Mouse (Mus musculus): ENCODE measurements around the gene Miga2. TPM values are rescaled to one million over a fixed set of nuclear protein-coding genes. Genes with fewer than 3 reads are reported as not detected.
A peak's percentile ranks its signal among the peaks of the same experiment; 100 is the strongest.

The Miga2 gene
- polyA plus RNA-seq, 1 experiment from 2014 or later = 12.7 TPM

DNA sequence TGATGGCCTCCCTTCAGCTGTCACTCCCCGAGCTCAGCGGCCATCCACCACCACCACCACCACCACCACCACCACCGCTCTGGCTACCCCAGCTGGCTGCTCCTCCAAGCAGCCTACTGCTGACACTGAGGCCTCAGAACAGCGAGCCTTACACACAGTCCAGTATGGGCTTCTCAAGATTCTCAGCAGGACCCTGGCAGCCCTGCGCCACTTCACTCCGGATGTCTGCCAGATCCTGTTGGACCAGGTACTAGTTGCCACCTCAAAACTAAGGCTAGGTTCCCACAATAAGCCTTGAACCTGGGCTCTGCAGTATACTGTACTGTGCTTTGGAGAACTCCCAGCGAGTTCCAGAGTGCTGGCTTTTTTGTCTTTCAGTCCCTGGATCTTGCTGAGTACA lies 21.5 kb upstream of the Miga2 start:
- H3K9ac ChIP-seq = no peak overlapping the region
- WGBS (ENCODE audit: insufficient replicate concordance) = 89% methylated on average over 7 of the region's 7 CpGs
- H3K4me2 ChIP-seq = no peak overlapping the region
- H3K36me3 ChIP-seq = peaks cover 100% of the 10 kb centered on the region
- no peak overlapping the region for H3K4me3 ChIP-seq
- H3K4me1 ChIP-seq = no peaks in the 10 kb centered on the region
- ATAC-seq = no peak
- no peak overlapping the region for H3K27ac ChIP-seq
- no peaks in the 10 kb centered on the region for H3K9me3 ChIP-seq (replicated peaks)
- H3K27me3 ChIP-seq (replicated peaks) = no peaks in the 10 kb centered on the region

- no peak for ATAC-seq
- 82% methylated on average over 14 of the region's 14 CpGs for whole genome bisulfite sequencing (ENCODE audit: insufficient replicate concordance)
- no peak overlapping the region for H3K27ac ChIP-seq
These were observed 20.4 kb upstream of the Miga2 start for GRCm38 (mm10) chr2:30343601-30344137.

DNA sequence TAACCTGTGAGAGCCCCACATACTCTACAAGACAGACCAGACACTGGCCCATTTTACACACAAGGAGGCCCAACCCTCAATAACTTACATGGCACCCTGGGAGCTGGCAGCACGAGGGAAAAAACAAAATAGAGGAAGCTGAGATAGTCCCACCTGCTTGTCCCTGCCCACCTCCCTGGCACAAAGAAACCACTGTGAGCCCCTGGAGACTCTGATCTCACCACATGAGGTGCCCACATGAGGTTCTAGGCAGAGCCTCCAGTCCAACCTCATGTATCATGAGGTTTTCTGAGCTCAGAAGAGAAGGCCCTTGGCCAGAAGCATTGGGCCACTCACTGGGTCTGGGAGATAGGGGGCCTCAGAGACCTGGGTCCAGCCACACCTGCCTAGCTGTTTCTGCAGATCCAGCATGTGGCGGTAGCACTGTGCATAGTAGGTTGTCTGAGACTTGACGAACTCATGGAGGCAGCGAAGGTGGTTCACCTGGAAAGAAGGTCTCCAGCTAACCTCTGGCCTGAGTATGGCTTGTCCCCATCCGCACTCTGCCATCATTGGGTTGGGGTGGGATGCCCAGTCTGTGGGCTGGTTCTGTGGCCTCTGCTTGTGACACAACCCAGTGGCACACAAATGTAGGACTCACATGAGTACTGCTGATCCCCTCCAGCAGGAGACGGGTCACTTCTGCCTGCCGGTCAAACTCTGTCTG lies 17.9 kb upstream of the Miga2 start:
- no peaks in the 10 kb centered on the region for H3K9me3 ChIP-seq (replicated peaks)
- peaks cover 96% of the 10 kb centered on the region for H3K36me3 ChIP-seq
- ATAC-seq = no peak
- 80% methylated on average over 7 of the region's 7 CpGs for WGBS (ENCODE audit: insufficient replicate concordance)
- no peak overlapping the region for H3K4me3 ChIP-seq
- H3K4me2 ChIP-seq = no peak overlapping the region
- no peak overlapping the region for H3K27ac ChIP-seq
- H3K27me3 ChIP-seq (replicated peaks) = no peaks in the 10 kb centered on the region
- no peak overlapping the region for H3K9ac ChIP-seq
- no peaks in the 10 kb centered on the region for H3K4me1 ChIP-seq

More at GRCm38 (mm10) chr2:30343601-30344137, 20.4 kb upstream of the Miga2 start:
- Histone ChIP-seq H3K4me2 (no peak overlapping the region), H3K27me3 (replicated peaks) (no peaks in the 10 kb centered on the region), H3K4me3 (no peak overlapping the region), H3K36me3 (peaks cover 100% of the 10 kb centered on the region), H3K4me1 (no peaks in the 10 kb centered on the region), H3K9me3 (replicated peaks) (no peaks in the 10 kb centered on the region), H3K9ac (no peak overlapping the region; the same call in 1 of the 2 replicates)

- H3K27me3 ChIP-seq (replicated peaks) = no peaks in the 10 kb centered on the region
- WGBS (ENCODE audit: insufficient replicate concordance) = 91% methylated on average over 6 of the region's 6 CpGs
- H3K27ac ChIP-seq = no peak overlapping the region
- H3K4me3 ChIP-seq = no peak overlapping the region
- no peak for ATAC-seq
- H3K9ac ChIP-seq = no peak overlapping the region
- H3K4me2 ChIP-seq = no peak overlapping the region
- peaks cover 83% of the 10 kb centered on the region for H3K36me3 ChIP-seq
- H3K9me3 ChIP-seq (replicated peaks) = no peaks in the 10 kb centered on the region
- no peaks in the 10 kb centered on the region for H3K4me1 ChIP-seq
These were observed 14.8 kb upstream of the Miga2 start for GRCm38 (mm10) chr2:30349196-30349595.

DNA sequence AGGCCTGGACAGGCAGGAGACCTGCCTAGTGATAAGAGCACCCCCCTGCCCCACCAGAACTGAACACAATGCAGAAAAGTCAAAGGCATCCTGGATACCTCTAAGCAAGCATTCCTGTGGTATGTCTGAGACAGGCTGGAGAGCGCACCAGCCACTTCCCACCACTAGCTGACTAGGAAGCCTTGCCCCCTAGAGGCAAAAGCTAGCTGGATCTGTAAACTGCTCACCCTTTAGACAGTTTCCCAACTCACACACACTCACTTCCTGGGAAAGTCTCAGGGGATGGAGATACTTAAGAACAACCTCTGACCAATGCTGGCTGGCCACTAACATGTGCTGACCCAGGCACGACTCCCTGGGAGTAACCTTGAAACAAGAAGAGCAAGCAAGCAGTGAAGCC lies 12.9 kb upstream of the Miga2 start:
- Histone ChIP-seq H3K4me3 (no peak overlapping the region), H3K9ac (no peak overlapping the region), H3K27me3 (replicated peaks) (no peaks in the 10 kb centered on the region), H3K4me1 (peaks cover 16% of the 10 kb centered on the region), H3K4me2 (no peak overlapping the region), H3K36me3 (peaks cover 73% of the 10 kb centered on the region), H3K27ac (no peak overlapping the region), H3K9me3 (replicated peaks) (no peaks in the 10 kb centered on the region)
- WGBS (ENCODE audit: insufficient replicate concordance) = 70% methylated on average over 2 of the region's 2 CpGs
- no peak for ATAC-seq

GRCm38 (mm10) chr2:30355861-30356260 lies 8.2 kb upstream of the Miga2 start:
- Histone ChIP-seq H3K4me2 (no peak overlapping the region), H3K27ac (no peak overlapping the region), H3K9ac (no peak overlapping the region), H3K4me3 (no peak overlapping the region), H3K4me1 (peaks cover 51% of the 10 kb centered on the region), H3K9me3 (replicated peaks) (no peaks in the 10 kb centered on the region), H3K36me3 (peaks cover 27% of the 10 kb centered on the region), H3K27me3 (replicated peaks) (no peaks in the 10 kb centered on the region)
- 60% methylated on average over 4 of the region's 4 CpGs for WGBS (ENCODE audit: insufficient replicate concordance)
- ATAC-seq = no peak

DNA sequence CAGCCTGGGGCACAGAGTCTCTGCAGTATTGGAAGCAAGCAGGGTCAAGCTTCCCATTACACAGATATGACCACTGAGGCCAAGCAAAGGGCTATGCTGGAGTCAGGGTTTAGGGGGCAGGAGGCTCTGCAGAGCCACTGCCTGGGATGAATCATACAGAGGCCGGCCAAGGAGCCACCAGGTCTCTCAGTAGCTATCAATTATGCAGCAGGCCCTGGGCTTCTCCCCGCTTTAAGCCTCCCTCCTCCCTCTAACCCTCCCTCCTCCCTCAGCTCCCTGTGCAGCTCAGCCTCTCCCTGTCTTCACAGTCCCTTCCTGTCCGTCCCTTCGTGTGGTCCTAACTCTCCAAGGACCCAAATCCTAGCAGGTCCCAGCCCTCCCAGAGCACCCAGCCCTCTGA lies 7.8 kb upstream of the Miga2 start:
- Histone ChIP-seq H3K9me3 (replicated peaks) (no peaks in the 10 kb centered on the region), H3K4me2 (no peak overlapping the region), H3K27me3 (replicated peaks) (no peaks in the 10 kb centered on the region), H3K9ac (no peak overlapping the region), H3K36me3 (peaks cover 27% of the 10 kb centered on the region), H3K4me1 (peaks cover 51% of the 10 kb centered on the region), H3K27ac (no peak overlapping the region), H3K4me3 (no peak overlapping the region)
- 49% methylated on average over 4 of the region's 4 CpGs for WGBS (ENCODE audit: insufficient replicate concordance)
- ATAC-seq = no peak

- peaks cover 51% of the 10 kb centered on the region for H3K4me1 ChIP-seq
- no peak overlapping the region for H3K27ac ChIP-seq
- H3K4me3 ChIP-seq = no peak overlapping the region
- no peak for ATAC-seq
- H3K9me3 ChIP-seq (replicated peaks) = no peaks in the 10 kb centered on the region
- H3K36me3 ChIP-seq = peaks cover 27% of the 10 kb centered on the region
- no peak overlapping the region for H3K9ac ChIP-seq
- H3K4me2 ChIP-seq = no peak overlapping the region
- 66% methylated on average over 9 of the region's 9 CpGs for WGBS (ENCODE audit: insufficient replicate concordance)
- H3K27me3 ChIP-seq (replicated peaks) = no peaks in the 10 kb centered on the region
These were observed 7.1 kb upstream of the Miga2 start for GRCm38 (mm10) chr2:30356906-30357305.

DNA sequence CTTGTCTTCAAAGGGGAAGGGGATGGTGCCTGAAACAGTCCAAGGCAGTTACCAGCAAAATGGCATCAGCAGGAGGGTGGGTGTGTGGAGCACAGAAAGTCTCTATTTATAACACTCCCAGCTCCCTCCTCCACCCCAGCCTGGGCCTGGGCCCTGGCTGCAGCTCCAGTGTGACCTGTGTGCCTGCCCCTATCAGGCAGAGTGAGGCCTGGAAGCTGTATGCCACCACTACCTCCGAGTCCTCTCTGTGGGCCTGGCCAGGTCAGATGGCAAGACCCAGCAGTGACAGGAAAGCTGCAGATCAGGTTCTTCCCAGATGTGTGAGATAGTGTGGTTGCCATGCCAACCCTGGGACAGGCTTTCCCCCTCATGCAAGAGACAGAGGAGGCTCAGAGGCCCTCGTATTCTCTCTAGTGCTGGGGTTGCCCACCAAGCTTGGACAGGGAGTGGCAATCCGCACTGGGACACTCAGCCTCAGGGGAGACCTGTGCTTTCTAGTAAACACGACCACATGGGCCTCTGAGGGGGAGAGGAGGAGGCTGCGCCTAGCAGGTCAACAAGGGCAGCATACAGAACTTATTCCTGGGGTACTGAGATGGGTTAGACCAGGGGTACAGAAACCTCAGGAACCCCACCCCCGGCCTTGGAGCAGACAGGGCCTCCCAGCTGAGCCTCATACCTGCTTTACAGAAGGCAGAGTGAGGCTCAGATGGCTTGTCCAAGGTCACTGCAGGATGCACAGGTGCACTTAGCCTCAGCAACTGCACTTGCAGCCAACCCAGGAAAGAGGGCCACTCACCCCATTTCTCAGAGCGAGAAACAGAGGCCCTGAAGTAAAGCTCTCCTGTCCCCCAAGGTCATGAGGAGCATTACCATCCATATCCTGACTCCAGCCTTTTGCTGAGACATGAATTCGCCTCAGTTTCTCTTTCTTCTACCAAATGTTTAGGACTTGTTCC lies 6.2 kb upstream of the Miga2 start:
- peaks cover 23% of the 10 kb centered on the region for H3K36me3 ChIP-seq
- no peak for ATAC-seq
- H3K9ac ChIP-seq = peak overlapping the region; percentile 83
- H3K9me3 ChIP-seq (replicated peaks) = 0 out of 2 replicates have a peak, but pooled peaks cover 4% of the 10 kb centered on the region
- H3K4me3 ChIP-seq = peak overlapping the region; percentile 82
- peak overlapping the region; percentile 27 for H3K27ac ChIP-seq
- H3K4me1 ChIP-seq = peaks cover 51% of the 10 kb centered on the region
- H3K4me2 ChIP-seq = peak overlapping the region; percentile 98
- WGBS (ENCODE audit: insufficient replicate concordance) = 51% methylated on average over 8 of the region's 8 CpGs
- no peaks in the 10 kb centered on the region for H3K27me3 ChIP-seq (replicated peaks)

DNA sequence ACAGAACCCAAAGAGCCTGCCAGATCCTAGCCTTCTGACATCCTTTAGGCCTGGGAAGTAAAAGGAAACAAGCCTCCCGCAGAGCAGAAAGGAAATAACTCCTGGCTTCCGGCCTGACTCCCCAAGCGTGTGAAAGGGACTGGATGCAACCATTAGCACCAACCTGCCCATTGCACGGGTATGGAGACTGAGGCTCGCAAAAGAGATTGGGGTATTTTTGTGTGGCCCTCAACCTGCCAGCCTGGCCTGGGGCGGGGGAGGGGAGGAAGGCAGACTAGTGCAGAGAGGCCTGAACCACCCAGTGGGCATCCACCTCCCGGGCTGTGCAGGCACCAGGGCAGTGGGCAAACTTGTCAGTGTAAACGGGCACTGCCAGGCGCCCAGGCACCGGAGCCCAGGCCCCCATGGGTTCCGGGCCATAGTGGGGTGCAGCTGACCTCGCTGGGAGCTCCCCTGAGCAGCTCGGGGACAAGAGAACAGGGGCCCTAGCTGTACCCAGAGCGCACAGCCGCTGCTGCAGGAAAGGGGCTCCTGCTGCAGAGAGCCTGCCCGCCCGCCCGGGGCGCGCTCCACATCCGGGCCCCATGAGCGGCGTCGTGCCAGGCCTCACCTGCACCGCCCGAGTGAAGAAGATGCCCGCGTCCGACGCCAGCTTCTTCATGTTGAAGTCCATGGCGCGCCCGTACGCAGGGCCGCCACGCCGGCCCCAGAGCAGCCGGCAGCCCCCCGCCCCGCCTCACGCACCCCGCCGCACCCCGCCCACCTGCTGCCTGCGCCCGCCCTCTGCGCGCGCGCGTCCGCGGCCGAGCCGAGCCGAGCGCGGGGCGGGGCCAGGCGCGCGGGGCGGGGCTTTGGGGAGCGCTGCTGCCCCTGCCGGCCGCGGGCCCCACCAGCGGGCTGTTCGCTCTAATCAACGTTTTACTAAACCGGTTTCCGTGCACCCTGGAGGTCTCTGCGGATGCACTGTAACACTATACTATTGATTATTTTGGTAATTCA lies 5.2 kb upstream of the Miga2 start, which contains the start of gene Sh3glb2:
TSS of gene Sh3glb2 (minus strand) at position 805 of the 999 bp plus-strand sequence.
- peaks cover 13% of the 10 kb centered on the region for H3K36me3 ChIP-seq
- peak within 1 kb of the TSS; percentile 83 for H3K9ac ChIP-seq
- peak; percentile 60 for ATAC-seq
- 0 out of 2 replicates have a peak, but pooled peaks cover 4% of the 10 kb centered on the region for H3K9me3 ChIP-seq (replicated peaks)
- peaks cover 55% of the 10 kb centered on the region for H3K4me1 ChIP-seq
- no peaks in the 10 kb centered on the region for H3K27me3 ChIP-seq (replicated peaks)
- peak within 1 kb of the TSS; percentile 98 for H3K4me2 ChIP-seq
- 2% methylated on average over 68 of the region's 73 CpGs for WGBS (ENCODE audit: insufficient replicate concordance)
- H3K27ac ChIP-seq = peak within 1 kb of the TSS; percentile 72
- peak within 1 kb of the TSS; percentile 82 for H3K4me3 ChIP-seq

DNA sequence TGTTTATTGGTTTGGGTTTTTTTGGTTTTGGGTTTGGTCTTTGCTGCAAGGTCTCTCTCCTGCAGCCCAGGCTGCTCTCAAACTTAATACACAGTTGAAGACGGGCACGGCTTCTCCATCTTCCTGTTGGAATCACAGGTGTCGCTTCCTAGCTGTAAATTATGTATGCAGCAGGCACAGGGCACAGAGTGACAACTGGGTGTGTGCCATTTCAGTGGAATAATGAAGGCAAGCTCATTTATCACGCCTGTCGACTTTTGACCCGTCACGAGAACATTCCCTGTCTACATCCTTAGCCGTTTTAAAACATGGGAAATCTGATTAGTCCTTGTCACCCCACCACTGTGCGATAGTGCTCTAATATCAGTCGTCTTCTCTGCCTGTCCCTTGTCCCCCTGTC lies 3.4 kb upstream of the Miga2 start:
- H3K27ac ChIP-seq = no peak overlapping the region
- H3K27me3 ChIP-seq (replicated peaks) = no peaks in the 10 kb centered on the region
- H3K9me3 ChIP-seq (replicated peaks) = 0 out of 2 replicates have a peak, but pooled peaks cover 4% of the 10 kb centered on the region
- H3K9ac ChIP-seq = no peak overlapping the region
- ATAC-seq = no peak
- 75% methylated on average over 10 of the region's 10 CpGs for WGBS (ENCODE audit: insufficient replicate concordance)
- H3K4me2 ChIP-seq = no peak overlapping the region
- no peaks in the 10 kb centered on the region for H3K36me3 ChIP-seq
- H3K4me3 ChIP-seq = no peak overlapping the region
- peaks cover 57% of the 10 kb centered on the region for H3K4me1 ChIP-seq
